Mouse (Mus musculus): ENCODE results near the gene Adam17. TPM values are rescaled to one million over a fixed set of nuclear protein-coding genes. Genes with fewer than 3 reads are reported as not detected.
A peak's percentile ranks its signal among the peaks of the same experiment; 100 is the strongest.

Gene Adam17
- polyA plus RNA-seq, 1 experiment from 2014 or later: 41.7 TPM

- ChIA-PET CTCF (no interaction called here), POLR2A (no interaction called here)
- no peaks in the 10 kb centered on the region for H3K27me3 ChIP-seq
- DNase-seq (ENCODE audit: low read depth, low spot score) (no peak), ATAC-seq (no peak)
- in situ Hi-C loops (cut with MboI; ENCODE audit: low pct_unique_long_range_greater_than_20kb): no loop called here
- TF ChIP-seq CTCF (IDR thresholded peaks at IDR 0.05): no peak
These were observed 48.2 kb downstream of the Adam17 start for GRCm38 (mm10) chr12:21325266-21325665.

GRCm38 (mm10) chr12:21324101-21324500 lies 49.3 kb downstream of the Adam17 start:
- no peak for ATAC-seq
- in situ Hi-C loops (cut with MboI; ENCODE audit: low pct_unique_long_range_greater_than_20kb): no loop called here

GRCm38 (mm10) chr12:21322856-21323255 lies 50.6 kb downstream of the Adam17 start:
- no peaks in the 10 kb centered on the region for H3K27me3 ChIP-seq
- TF ChIP-seq CTCF (IDR thresholded peaks at IDR 0.05): no peak
- in situ Hi-C loops (cut with MboI; ENCODE audit: low pct_unique_long_range_greater_than_20kb): no loop called here
- CTCF ChIA-PET: no interaction called here
- POLR2A ChIA-PET: no interaction called here
- DNase-seq (ENCODE audit: low read depth, low spot score): no peak
- ATAC-seq: no peak

More at GRCm38 (mm10) chr12:21324101-21324500, 49.3 kb downstream of the Adam17 start:
- CTCF ChIA-PET: no interaction called here
- no peaks in the 10 kb centered on the region for H3K27me3 ChIP-seq
- DNase-seq (ENCODE audit: low read depth, low spot score): no peak
- no peak for TF ChIP-seq CTCF (IDR thresholded peaks at IDR 0.05)
- POLR2A ChIA-PET: no interaction called here

GRCm38 (mm10) chr12:21322296-21322695 lies 51.1 kb downstream of the Adam17 start:
- in situ Hi-C loops (cut with MboI; ENCODE audit: low pct_unique_long_range_greater_than_20kb): no loop called here
- ChIA-PET POLR2A (no interaction called here), CTCF (no interaction called here)
- ATAC-seq (no peak), DNase-seq (ENCODE audit: low read depth, low spot score) (no peak)
- TF ChIP-seq CTCF (IDR thresholded peaks at IDR 0.05): no peak
- no peaks in the 10 kb centered on the region for H3K27me3 ChIP-seq

- DNase-seq (ENCODE audit: low read depth, low spot score) (no peak), ATAC-seq (no peak)
- in situ Hi-C loops (cut with MboI; ENCODE audit: low pct_unique_long_range_greater_than_20kb): no loop called here
- ChIA-PET CTCF (no interaction called here), POLR2A (no interaction called here)
- H3K27me3 ChIP-seq: no peaks in the 10 kb centered on the region
- no peak for TF ChIP-seq CTCF (IDR thresholded peaks at IDR 0.05)
These were observed 52.3 kb downstream of the Adam17 start for GRCm38 (mm10) chr12:21321170-21321569.

GRCm38 (mm10) chr12:21320317-21320716 lies 53.1 kb downstream of the Adam17 start:
- DNase-seq (ENCODE audit: low read depth, low spot score): no peak
- no peaks in the 10 kb centered on the region for H3K27me3 ChIP-seq
- no peak for TF ChIP-seq CTCF (IDR thresholded peaks at IDR 0.05)
- ChIA-PET CTCF (no interaction called here), POLR2A (no interaction called here)
- ATAC-seq: no peak
- in situ Hi-C loops (cut with MboI; ENCODE audit: low pct_unique_long_range_greater_than_20kb): no loop called here

GRCm38 (mm10) chr12:21318143-21318895 lies 55.1 kb downstream of the Adam17 start:
- POLR2A ChIA-PET: interaction anchor here (0.8 kb wide), 1 partner anchor 33 kb away, joined by 3 read pairs; the partner anchor contains the start of gene Cpsf3
- no peak for ATAC-seq
- TF ChIP-seq CTCF (IDR thresholded peaks at IDR 0.05): no peak
- in situ Hi-C loops (cut with MboI; ENCODE audit: low pct_unique_long_range_greater_than_20kb): no loop called here
- no peaks in the 10 kb centered on the region for H3K27me3 ChIP-seq
- CTCF ChIA-PET: interaction anchor here (1.1 to 2.4 kb wide), 3 partner anchors 15 to 43 kb away, joined by 3 to 9 read pairs (median 4); no protein-coding TSS in a partner anchor
- no peak for DNase-seq (ENCODE audit: low read depth, low spot score)

- ATAC-seq (peak; percentile 23), DNase-seq (ENCODE audit: low read depth, low spot score) (no peak)
- ChIA-PET CTCF (interaction anchor here (1.4 to 2.4 kb wide), 2 partner anchors 13 to 26 kb away, joined by 4 to 9 read pairs; no protein-coding TSS in a partner anchor), POLR2A (interaction anchor here (2.0 kb wide), 1 partner anchor 31 kb away, joined by 10 read pairs; the partner anchor contains the start of gene Itgb1bp1)
- in situ Hi-C loops (cut with MboI; ENCODE audit: low pct_unique_long_range_greater_than_20kb): no loop called here
- H3K27me3 ChIP-seq: no peaks in the 10 kb centered on the region
- TF ChIP-seq CTCF (IDR thresholded peaks at IDR 0.05): no peak
These were observed 56.6 kb downstream of the Adam17 start for GRCm38 (mm10) chr12:21316869-21317265.

- peak; percentile 89 for ATAC-seq
- no peaks in the 10 kb centered on the region for H3K27me3 ChIP-seq
- ChIA-PET CTCF (interaction anchor here (2.4 kb wide), 1 partner anchor 13 kb away, joined by 9 read pairs; no protein-coding TSS in a partner anchor), POLR2A (interaction anchor here (0.8 to 2.0 kb wide), 2 partner anchors 28 to 30 kb away, joined by 3 to 10 read pairs; partner anchors contain the start of gene Itgb1bp1)
- in situ Hi-C loops (cut with MboI; ENCODE audit: low pct_unique_long_range_greater_than_20kb): no loop called here
- no peak for DNase-seq (ENCODE audit: low read depth, low spot score)
- no peak for TF ChIP-seq CTCF (IDR thresholded peaks at IDR 0.05)
These were observed 57.2 kb downstream of the Adam17 start, which contains the start of gene Iah1 for GRCm38 (mm10) chr12:21315923-21316868. TSS of gene Iah1 (plus strand) at chr12:21316389.

- CTCF ChIA-PET: interaction anchor here (1.0 kb wide), 1 partner anchor 24 kb away, joined by 3 read pairs; no protein-coding TSS in a partner anchor
- POLR2A ChIA-PET: interaction anchor here (0.6 to 1.0 kb wide), 2 partner anchors 26 to 123 kb away, joined by 3 to 4 read pairs; partner anchors contain the start of gene Itgb1bp1
- ATAC-seq (no peak), DNase-seq (ENCODE audit: low read depth, low spot score) (no peak)
- TF ChIP-seq CTCF (IDR thresholded peaks at IDR 0.05): no peak
- H3K27me3 ChIP-seq: no peaks in the 10 kb centered on the region
- in situ Hi-C loops (cut with MboI; ENCODE audit: low pct_unique_long_range_greater_than_20kb): no loop called here
These were observed 61.2 kb downstream of the Adam17 start for GRCm38 (mm10) chr12:21312201-21312600.
